Mouse (Mus musculus) forebrain, embryonic 16.5 days (tissue): Measurements from ENCODE around the gene Wscd1. TPM values are rescaled to one million over a fixed set of nuclear protein-coding genes. Genes with fewer than 3 reads are reported as not detected.

ENCODE experiments used
- ATAC-seq: fragments of 200-750 bp; cut with Nextera tagmentation; 2 replicates; pipeline ENCODE4 v1.8.0; 2017; ENCODE audit warnings: mild to moderate bottlenecking, moderate library complexity
- H3K27ac ChIP-seq: fragments of 300-500 bp; sonication (generic); 2 replicates; pipeline ENCODE4 v1.5.1; 2014; ENCODE audit warnings: low read length, control low read depth
- H3K27me3 ChIP-seq: fragments of 300-500 bp; sonication (generic); replicated peaks from 2 replicates; pipeline ENCODE4 v1.6.1; 2014; ENCODE audit warnings: low read length; ENCODE audit not compliant: control insufficient read depth, insufficient read depth
- H3K36me3 ChIP-seq: fragments of 300-500 bp; sonication (generic); 2 replicates; pipeline ENCODE4 v1.6.1; 2014; ENCODE audit not compliant: control insufficient read depth, insufficient read depth
- H3K4me1 ChIP-seq: fragments of 300-500 bp; sonication (generic); replicated peaks from 2 replicates; pipeline ENCODE4 v1.6.1; 2014; ENCODE audit warnings: low read length; ENCODE audit not compliant: control insufficient read depth, insufficient read depth
- H3K4me2 ChIP-seq: fragments of 300-500 bp; sonication (generic); 2 replicates; pipeline ENCODE4 v1.6.1; 2014; ENCODE audit warnings: mild to moderate bottlenecking, low read length, control low read depth
- H3K4me3 ChIP-seq: fragments of 300-500 bp; sonication (generic); replicated peaks from 2 replicates; pipeline ENCODE4 v1.5.1; 2014; ENCODE audit warnings: mild to moderate bottlenecking, low read length, control low read depth
- H3K9ac ChIP-seq: fragments of 300-500 bp; sonication (generic); replicated peaks from 2 replicates; pipeline ENCODE4 v1.6.1; 2014; ENCODE audit warnings: low read depth, low read length, control low read depth
- H3K9me3 ChIP-seq: fragments of 300-500 bp; sonication (generic); 2 replicates; pipeline ENCODE4 v1.6.1; 2016; ENCODE audit warnings: low read length; ENCODE audit not compliant: control insufficient read depth
- WGBS: fragments of 180-500 bp; shearing (Covaris S2); extraction: QIAGEN DNeasy Blood & Tissue Kit; methylation state at CpG from one replicate; pipeline ENCODE4 v1.1.7; 2014; 5-methylcytosine and 5-hydroxymethylcytosine counted together
- polyA plus RNA-seq: library from polyadenylated mRNA; unstranded; fragments of >200 nt; fragmentation: Nextera tagmentation; extraction: Ambion mirVana; gene quantifications from 2 replicates; pipeline ENCODE4 v1.2.1, GENCODE M21; 2015

Wscd1 gene
- polyA plus RNA-seq, 1 experiment from 2014 or later: 59.4 TPM

GRCm38 (mm10) chr11:71822031-71822430, 72.3 kb downstream of the Wscd1 start:
- Histone ChIP-seq H3K9me3 (no peaks in the 10 kb centered on the region), H3K9ac (no peak overlapping the region), H3K27ac (no peak overlapping the region), H3K4me2 (no peak overlapping the region), H3K4me3 (no peak overlapping the region), H3K36me3 (no peaks in the 10 kb centered on the region), H3K4me1 (peaks cover 17% of the 10 kb centered on the region), H3K27me3 (no peaks in the 10 kb centered on the region)
- no peak for ATAC-seq
- WGBS: 90% methylated on average over 5 of the region's 5 CpGs

- peaks cover 16% of the 10 kb centered on the region for H3K4me1 ChIP-seq
- no peak overlapping the region for H3K4me3 ChIP-seq
- no peaks in the 10 kb centered on the region for H3K36me3 ChIP-seq
- no peaks in the 10 kb centered on the region for H3K27me3 ChIP-seq
- H3K9me3 ChIP-seq: no peaks in the 10 kb centered on the region
- no peak for ATAC-seq
- no peak overlapping the region for H3K4me2 ChIP-seq
- H3K9ac ChIP-seq: no peak overlapping the region
- 42% methylated on average over 4 of the region's 4 CpGs for WGBS
- H3K27ac ChIP-seq: no peak overlapping the region
Observed at GRCm38 (mm10) chr11:71824971-71825370, 75.3 kb downstream of the Wscd1 start.
